Mouse (Mus musculus): Measurements from ENCODE around the gene Babam2.

GRCm38 (mm10) chr5:32058481-32059253 is 361.2 kb downstream of the Babam2 start:
- TF ChIP-seq CTCF (conservative IDR thresholded peaks at IDR 0.05; ENCODE audit: insufficient read depth, insufficient read length, low read depth, low read length) (no peak), POLR2A (IDR thresholded peaks at IDR 0.05; ENCODE audit: low read depth, low read length) (no peak)

Data from kidney, adult 2 months (tissue).